Mouse (Mus musculus): ENCODE data around the gene Itih4. TPM values are rescaled to one million over a fixed set of nuclear protein-coding genes. Genes with fewer than 3 reads are reported as not detected.

Itih4 gene
- total RNA-seq, 4 experiments from 2014 or later = 3.1 to 5.7 (median 4.7) TPM

DNA sequence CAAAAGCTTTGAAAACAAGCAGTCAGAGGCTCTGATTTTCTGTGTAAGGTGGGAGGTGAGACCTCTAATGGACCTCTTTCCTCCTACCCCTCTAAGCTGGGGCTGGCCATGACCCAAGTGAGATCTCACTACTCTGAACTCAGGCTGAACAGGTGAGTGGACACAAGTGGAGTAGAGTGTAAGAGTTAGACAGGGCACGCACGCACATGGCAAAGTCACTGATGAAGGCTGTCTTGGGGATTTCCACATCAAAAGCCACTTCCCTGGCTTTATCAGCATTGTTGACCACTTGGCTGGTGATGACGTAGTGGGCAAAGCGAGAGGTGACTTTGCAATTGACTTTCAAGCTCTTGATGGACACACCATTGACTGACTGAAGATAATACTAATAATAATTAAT lies 56.0 kb downstream of the Itih4 start:
- DNase-seq (ENCODE audit: low spot score) = no peak

DNA sequence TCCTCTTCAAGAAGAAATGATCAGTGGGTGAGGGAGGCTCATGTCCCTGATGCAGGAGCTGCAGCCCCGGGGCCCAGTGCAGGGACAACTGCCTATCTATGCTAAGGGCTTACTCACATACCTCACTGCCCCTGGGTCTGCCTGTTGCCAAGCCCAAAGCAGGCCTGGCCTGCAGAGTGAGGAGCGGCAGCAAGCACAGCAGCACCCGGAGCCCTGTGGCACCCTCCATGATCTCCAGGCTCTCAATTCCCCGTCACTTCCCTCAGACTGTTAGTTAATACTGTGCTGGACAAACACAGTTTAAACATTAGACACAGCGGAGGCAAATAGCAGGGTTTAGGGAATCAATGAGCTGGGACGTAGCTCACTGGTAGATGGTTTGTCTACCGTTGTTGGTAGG lies 56.8 kb downstream of the Itih4 start, which contains the start of gene Itih1:
TSS of gene Itih1 (minus strand) at position 252 of the 400 bp plus-strand sequence.
- DNase-seq (ENCODE audit: low spot score) = no peak

DNA sequence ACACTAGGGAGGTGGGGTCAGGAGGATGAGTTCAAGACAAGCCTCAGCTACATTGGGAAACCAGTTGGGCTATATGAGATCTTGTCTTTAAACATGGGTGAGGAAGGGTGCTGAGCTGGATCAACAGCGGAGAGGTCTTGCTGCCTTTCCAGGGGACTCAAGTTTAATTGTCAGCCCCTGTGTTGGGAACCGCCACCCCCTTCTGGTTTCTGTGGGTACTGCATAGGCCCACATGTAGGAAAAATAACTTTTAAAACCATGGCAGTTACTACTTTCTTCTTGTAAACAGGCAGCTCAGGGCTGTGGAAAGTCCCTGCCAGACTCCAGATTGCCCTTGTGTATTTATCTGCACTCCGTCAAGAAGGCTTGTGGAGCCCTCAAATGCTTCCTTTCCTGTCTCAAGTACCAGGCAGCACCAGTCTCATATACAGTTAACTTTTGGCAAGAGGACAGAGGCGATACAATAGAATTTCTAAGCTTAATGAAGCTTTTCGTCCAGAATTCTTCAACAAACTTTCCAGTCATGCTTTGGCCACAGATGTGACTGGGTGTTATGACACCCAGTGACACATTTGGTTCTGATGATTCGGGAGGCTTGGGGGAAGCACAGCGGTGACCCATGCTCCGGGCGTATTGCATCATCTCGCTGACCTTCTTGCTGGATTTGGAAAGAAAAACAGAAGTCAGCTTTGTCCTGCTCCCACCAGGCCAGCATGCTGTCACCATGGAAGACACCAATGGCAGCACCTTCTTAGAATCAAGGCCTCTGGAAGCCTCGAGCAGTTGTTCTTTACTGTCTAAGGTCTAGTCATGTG lies 57.8 kb downstream of the Itih4 start:
- DNase-seq (ENCODE audit: low spot score) = peak; percentile 61

DNA sequence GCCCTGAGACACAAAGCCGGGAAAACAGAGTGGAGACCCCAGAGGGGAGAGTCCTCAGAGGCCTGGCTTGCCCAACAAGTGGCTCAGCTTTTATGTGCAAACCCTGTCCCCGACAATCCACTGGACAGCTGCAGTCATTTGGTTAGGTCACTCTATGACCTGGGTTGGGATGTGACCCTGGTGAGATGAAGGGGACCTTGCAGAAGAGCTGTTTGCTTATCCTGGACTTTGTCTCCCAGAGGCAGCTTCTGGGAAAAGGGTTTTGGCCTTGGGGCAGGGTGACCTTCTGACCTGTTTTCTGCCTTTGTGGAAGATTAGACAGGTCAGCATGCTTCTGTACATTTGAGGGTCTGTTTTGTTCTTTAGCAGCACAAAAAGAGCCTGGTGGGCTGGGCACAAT lies 58.5 kb downstream of the Itih4 start:
- DNase-seq (ENCODE audit: low spot score) = no peak

DNA sequence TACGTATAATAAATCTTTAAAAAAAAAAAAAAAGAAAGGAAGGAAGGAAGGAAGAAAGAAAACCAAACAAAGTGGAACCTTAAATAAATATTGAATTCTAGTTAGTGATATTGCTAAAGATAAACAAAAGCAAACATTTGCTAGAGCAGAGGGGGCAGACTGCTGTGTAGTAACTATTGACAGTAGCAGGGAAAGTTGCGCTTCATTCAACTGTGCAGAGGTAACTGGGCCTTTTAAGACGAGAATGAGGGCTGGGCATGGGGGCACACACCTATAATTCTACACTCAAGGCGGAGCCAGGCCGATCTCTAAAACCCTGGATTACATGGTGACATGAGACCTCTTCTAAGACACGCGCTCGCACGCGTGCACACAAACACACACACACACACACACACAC lies 63.7 kb downstream of the Itih4 start:
- DNase-seq (ENCODE audit: low spot score) = no peak

DNA sequence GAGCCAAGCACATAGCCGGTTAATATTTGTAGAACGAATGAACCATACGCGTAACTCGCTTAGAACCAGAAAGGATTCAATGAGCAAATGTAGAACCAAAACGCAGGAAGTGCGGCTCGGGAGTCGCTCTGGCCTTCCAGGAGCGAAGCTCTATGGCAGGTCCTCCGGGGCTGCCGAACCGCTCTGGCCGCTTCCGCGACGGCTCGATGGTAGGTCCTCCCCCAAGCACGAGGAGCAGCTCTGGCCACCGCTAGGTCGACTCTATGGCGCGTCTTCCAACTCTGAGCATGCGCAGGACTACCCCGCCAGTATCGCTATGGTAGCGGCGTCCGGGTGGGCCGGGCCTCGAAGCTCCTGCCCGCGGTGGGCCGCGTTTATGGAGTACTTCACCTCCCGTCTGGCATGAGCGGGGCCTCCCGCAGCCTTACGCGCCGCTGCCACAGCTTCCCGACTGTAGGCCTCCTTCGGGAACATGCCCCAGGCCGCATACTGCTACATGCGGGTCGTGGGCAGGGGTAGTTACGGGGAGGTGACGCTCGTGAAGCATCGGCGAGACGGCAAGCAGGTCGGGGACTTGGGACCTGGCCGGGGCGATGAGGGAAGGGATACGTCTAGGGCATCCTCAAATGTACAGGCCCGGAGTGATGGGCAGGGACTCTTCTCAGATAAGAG lies 65.0 kb downstream of the Itih4 start, which contains the start of gene Nek4:
TSS of gene Nek4 (plus strand) at position 224 of the 672 bp plus-strand sequence.
- peak; percentile 98 for DNase-seq (ENCODE audit: low spot score)

Other genes starting within 250 kb of the Itih4 start
- gene Rft1, start 232.1 kb upstream of the Itih4 start, total RNA-seq (2022) = 1 to 10 TPM; 6.6 to 8.0 (median 7.4) TPM
- 10 to 100 TPM; 13.1 to 14.1 (median 13.3) TPM for gene Sfmbt1, start 171.6 kb upstream of the Itih4 start, total RNA-seq (2022)
- 10 to 100 TPM in 2 of 4 experiments, 1 to 10 TPM in 2; 6.6 to 11.0 (median 10.0) TPM for gene Tmem110, start 60.9 kb upstream of the Itih4 start, total RNA-seq (2022)
- 10 to 100 TPM; 10.3 to 13.7 (median 12.1) TPM for gene Mustn1, start 7.3 kb upstream of the Itih4 start, total RNA-seq (2022)
- gene Itih3, start 37.3 kb downstream of the Itih4 start, total RNA-seq (2022) = 1 to 10 TPM in 1 of 4 experiments, under 1 TPM in 3; 0.32 to 1.2 (median 0.73) TPM
- not detected for gene Itih1, start 56.8 kb downstream of the Itih4 start, total RNA-seq (2022)
- 1 to 10 TPM; 4.7 to 6.3 (median 5.3) TPM for gene Nek4, start 64.9 kb downstream of the Itih4 start, total RNA-seq (2022)
- gene Glt8d1, start 114.9 kb downstream of the Itih4 start, total RNA-seq (2022) = 10 to 100 TPM; 24.1 to 27.0 (median 25.3) TPM
- gene Spcs1, start 115.2 kb downstream of the Itih4 start, total RNA-seq (2022) = 100 to 1,000 TPM; 124 to 131 (median 126) TPM
- gene Pbrm1, start 132.7 kb downstream of the Itih4 start, total RNA-seq (2022) = 10 to 100 TPM; 45.9 to 52.7 (median 50.3) TPM
- 10 to 100 TPM; 20.6 to 25.6 (median 25.0) TPM for gene Gnl3, start 132.7 kb downstream of the Itih4 start, total RNA-seq (2022)
- gene Smim4, start 242.5 kb downstream of the Itih4 start, total RNA-seq (2022) = 10 to 100 TPM; 63.7 to 95.7 (median 81.8) TPM
- 10 to 100 TPM; 20.2 to 21.7 (median 21.0) TPM for gene Nt5dc2, start 244.6 kb downstream of the Itih4 start, total RNA-seq (2022)

All from heart, adult 8-10 months (tissue).